Mouse (Mus musculus) skeletal muscle tissue, adult 2 months (tissue): ENCODE measurements around the gene Khsrp.

Source experiments
- DNase-seq: peaks from one replicate; pipeline ENCODE4 v3.0.0-alpha.2; 2012; ENCODE audit warnings: low read depth, low spot score

The Khsrp gene

GRCm38 (mm10) chr17:57031661-57032420 lies 519 bp upstream of the Khsrp start:
- peak; percentile 100 for DNase-seq

GRCm38 (mm10) chr17:57029691-57030090 lies 1.6 kb downstream of the Khsrp start:
- DNase-seq: no peak

DNA sequence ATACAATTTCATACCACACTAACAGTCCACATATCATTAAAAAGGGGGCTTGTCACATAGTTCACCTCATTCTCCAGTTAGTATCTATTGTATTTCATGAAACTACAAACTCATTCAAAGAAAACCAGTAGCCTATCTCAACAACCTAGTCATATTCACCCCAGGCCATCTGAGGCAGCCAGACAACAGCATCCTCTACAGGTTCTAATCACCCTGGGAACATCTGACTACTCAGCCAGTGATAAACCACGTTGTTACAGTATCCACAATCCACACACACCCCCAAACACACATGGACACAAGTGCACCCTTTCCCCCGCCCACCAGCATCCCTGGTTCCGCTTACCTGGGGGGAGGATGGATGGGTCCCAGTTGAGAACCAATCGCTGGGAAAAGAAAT lies 3.9 kb downstream of the Khsrp start:
- no peak for DNase-seq

GRCm38 (mm10) chr17:57020960-57021359 lies 10.4 kb downstream of the Khsrp start:
- no peak for DNase-seq

DNA sequence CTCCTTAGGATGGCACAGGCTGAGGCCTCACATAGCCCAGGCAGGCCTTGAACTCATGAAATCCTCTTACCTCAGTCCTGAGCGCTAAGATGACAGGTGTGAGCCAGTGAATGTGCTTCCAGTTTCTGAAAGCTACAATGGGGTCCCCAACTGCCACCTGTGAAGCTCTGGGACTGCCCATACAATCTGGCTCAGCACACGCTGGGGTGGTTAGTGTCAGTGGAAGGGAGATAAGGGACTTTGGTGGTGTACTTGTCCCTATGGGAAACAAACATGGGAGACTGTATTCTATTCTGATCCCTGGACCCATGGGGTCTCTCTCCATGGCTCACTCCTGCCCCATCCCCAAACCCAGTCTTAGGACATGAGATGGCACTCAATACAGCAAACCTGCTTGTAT lies 11.6 kb downstream of the Khsrp start:
- no peak for DNase-seq

DNA sequence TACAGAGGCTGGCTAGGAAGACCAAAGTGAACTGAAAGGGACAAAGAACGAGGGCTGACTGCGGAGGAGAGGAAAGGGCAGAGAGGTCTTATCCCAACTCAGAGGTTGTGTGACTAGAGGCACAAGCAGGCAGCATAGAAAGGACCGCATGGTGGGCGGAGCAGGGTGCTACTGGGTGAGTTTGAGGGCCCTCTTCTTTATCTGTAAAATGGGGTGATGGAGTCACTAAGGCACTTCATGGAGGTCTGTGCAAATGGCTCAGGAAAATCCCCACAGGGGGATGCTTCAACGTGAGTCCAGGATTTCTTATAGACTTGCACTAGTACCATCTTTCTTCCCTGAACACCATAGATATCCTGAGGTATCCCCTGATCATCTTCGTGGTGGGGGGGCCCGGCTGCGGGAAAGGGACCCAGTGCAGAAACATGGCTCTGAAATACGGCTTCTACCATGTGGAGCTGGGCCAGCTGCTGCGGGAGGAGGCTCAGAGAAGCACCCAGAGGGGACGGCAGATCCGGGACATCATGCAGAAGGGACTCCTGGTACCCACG lies 19.0 kb downstream of the Khsrp start:
- no peak for DNase-seq

DNA sequence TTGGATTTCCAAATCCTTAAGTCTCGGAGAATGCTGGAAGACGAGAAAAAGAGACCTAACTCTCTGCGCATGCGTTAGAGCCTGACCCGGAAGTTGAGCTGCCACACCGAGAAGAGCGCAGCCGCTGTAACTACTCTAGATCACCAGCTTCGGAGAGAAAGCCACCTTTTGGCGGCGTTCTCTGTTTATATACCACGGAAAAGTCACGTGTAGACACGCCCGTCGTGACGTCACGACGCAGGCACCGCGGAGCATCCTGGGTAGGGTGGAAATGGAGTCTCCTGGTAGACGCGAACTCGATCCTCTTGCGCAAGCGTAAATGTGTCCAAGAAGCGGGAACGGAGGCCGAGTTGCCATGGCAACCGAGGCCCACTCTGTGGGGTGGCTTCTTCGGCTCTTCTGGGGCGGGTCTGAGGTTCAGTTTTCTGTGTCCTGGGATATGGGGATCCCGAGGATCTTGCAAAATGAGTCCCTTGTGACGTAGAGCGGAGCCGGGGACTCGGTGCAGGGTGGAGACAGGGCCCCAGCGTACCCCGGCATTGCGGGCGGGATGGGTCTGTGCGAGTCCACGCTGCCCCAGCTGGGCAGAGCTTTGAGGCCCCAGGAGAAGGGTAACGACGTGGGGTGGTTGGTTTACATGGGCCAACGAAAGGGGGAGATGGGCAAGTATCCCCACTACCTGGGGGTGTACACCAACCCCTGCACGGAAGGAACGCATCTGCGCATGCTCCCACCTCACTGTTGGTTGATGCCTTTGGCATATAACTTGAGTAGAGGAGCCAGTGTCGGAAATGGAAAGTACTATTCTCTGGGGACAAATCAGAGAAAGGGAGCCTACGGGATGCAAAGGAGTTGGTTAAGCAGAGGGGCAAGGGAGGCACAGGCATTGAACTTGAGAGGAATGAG lies 19.8 kb downstream of the Khsrp start, which contains the start of the genes Gtf2f1 and Gm17949:
Gene Gtf2f1 (minus strand): TSS at position 53 of the 906 bp plus-strand sequence.
Gene Gm17949 (plus strand): TSS at position 234 of the 906 bp plus-strand sequence.
- peak; percentile 100 for DNase-seq

GRCm38 (mm10) chr17:57010911-57011235 lies 20.4 kb downstream of the Khsrp start:
- no peak for DNase-seq

DNA sequence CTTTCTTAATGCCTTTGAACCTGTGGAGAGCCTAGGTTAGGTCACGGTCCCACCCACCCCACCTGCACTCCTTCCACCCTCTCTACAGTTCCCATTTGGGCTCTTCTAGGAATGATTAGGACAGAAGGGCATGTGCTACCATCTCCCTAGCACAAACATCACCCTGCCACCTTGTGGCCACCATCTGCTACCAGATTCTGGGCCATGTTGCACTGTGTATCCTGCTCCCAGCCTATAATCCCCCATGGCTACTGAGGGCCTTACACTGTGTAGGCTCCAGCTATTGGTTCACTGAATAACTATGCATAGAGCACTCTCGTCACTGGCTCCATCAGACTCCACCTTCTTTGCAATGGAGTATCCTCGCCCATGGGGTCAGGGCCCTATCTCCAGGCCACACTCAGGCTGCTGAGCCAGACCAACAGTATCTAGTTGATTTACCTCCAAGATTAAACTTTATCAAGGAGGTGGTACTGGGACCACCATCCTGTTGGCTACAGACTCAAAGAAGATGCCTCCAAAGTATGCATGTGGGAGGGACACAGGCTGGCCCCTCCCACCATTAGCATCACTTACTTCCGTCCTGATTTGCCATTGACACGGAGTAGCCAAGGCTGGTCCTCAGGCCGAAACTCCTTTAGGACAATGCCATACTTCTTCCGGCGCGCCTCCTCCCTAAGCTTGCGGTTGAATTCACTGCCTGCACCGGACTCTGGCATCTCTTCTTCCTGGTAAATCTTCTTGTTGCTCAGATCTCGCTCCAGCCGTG lies 24.0 kb downstream of the Khsrp start:
- DNase-seq: no peak

GRCm38 (mm10) chr17:57003994-57004393 lies 27.3 kb downstream of the Khsrp start:
- no peak for DNase-seq

DNA sequence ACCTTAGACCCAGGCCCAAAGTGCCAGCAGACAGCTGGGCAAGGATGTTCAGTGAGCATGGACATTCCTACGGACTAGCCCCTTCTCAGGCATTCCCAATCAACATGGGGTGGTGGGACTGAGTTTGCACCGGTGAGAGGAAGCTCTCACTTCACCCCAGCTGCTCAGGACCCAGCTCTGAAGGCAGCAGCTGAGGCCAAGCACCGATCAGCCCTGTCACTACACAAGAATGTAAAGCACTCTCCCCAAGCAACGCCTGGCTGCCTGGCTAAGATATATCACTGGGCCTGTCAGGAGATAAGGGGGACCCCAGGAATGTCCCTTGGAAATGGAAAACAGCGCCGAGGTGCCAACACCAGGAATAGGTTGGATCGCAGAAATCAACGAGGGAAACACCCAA lies 30.1 kb downstream of the Khsrp start:
- DNase-seq: no peak

GRCm38 (mm10) chr17:56999968-57000609 lies 31.2 kb downstream of the Khsrp start, which contains the start of gene Pspn:
Gene Pspn (minus strand): TSS chr17:57000018.
- DNase-seq: no peak

DNA sequence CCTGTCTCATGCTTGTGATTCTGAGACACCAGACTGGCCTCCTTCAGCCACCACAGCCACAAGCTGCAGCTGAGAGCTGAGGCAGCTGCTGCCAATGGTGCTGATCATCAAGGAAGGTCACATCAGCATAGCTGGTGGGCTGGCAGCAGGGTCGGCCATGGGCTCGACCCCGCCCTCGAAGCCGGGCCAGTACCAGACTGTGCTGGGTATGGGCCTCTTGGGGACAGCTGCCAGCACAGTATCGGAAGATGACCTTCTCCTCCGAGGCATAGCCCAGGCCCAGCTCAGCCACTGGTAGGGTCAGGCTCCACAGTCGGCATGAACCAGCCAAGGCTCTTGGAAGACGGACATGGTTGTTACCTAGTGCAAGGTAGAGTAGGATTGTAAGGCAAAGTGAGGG lies 31.9 kb downstream of the Khsrp start:
- DNase-seq: no peak

DNA sequence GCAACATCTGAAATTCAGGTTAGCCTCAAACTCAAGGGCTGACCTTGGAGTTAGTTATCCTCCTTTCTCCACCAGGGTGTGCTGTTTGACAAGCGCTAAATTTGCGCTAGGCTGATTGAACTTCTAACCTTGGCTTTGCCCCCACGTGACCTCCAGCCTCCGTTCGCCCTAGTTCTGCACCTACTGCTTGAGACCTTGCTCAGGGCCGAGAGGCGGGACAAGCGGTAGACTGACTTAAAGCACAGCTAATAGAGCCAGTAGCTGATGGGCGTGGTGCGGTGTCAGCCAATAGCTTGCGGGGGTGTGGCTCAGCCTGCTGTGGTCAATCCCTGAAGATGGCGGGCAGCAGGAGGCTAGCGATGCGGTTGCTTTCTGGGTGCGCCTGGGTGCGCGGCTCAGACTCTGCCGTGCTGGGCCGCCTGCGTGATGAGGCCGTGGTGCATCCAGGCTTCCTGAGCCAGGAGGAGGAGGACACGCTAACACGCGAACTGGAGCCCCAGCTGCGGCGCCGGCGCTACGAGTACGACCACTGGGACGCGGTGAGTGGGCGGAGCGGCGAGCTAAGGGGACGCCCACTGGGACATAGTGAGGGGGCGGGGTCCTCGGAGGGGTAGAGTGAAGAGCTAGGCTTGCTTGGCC lies 34.2 kb downstream of the Khsrp start, which contains the start of gene Alkbh7:
Gene Alkbh7 (plus strand): TSS at position 311 of the 639 bp plus-strand sequence.
- DNase-seq: peak; percentile 98

DNA sequence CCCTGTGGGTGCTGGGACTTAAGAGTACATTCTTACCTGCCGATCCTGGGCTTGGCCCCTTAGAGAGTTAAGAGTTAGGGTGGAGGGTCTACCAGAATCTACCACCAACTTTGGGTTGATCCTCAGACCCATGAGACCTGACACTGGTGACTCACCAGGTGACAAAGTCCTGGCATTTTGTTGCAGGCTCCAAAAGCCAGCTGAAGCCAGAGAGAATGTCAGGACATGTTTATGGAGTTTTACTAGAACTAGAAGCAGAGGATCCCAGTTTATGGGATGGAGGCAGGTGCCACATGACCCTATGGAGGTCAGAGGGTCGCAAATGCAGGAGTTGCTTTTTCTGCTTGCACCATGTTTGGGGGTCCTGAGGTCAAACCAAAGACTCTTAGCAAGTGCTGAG lies 34.8 kb downstream of the Khsrp start:
- DNase-seq: no peak

DNA sequence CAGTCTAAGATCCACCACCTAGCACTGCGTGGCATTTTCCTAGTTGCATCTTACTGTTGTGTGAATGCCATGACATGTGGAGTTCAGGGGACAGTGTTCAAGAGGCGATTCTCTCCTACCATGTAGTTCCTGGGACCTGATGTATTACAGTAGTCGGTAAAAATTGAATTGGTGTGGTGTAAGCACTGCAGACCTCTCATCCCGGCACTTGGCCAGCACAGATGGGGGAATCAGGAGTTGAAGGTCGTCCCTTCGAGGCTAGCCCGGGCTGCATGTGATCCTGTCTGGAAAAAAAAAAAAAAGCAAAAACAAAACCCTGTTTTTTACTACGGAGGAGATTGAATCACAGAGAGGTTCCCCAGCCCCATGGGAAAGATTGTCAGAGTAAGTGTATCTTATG lies 36.3 kb downstream of the Khsrp start:
- DNase-seq: no peak

DNA sequence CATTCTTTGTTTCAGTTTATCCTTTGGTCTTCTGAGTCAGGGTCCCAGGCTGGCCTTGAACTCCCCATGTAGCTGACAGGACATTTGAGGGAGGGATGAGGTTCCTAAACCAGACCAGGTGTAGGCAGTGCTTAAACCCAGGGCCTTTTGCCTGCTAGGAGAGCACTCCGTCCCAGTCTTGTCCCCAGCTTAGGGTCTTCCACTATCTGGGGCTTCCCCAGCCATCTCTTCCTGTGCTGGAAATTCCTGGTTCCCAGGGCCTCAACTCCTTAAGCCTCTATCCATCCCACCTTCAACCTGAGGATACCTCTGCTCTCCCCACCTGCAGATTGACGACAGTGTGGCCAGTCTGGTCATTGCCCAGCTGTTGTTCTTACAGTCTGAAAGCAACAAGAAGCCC lies 40.4 kb downstream of the Khsrp start:
- DNase-seq: no peak

GRCm38 (mm10) chr17:56990115-56990746 lies 41.1 kb downstream of the Khsrp start, which contains the start of gene Clpp:
Gene Clpp (plus strand): TSS chr17:56990305.
- DNase-seq: peak; percentile 90

DNA sequence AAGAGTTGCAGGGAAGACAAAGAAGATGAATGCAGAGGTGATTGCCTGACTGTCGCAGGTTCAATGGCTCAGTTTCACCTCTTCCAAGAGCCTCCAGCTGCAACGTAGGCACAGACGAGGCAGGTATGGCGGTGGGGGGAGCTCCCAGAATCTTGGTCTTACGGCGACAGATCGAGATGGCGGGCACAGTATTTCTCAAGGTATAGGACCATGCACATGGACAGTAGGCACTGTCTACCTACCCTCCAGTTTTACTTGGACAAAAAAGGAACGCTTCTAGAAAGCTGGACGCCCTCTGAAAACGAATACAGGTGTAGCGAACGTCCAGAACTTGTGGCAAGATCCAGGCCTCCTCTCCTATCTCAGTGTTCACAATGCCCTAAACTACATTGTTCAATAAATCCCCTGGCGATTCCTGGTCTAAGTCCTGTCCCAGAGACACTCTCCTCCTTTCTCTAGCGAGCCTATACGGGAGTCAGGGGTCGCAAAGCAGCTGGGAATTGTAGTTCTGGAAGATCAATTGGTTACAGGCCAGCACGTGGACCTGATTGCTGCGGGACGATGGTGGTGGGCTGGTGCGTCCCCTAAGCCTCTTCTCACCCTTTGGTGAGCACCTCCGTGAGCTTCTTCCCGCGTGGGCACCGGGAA lies 41.7 kb downstream of the Khsrp start:
- DNase-seq: peak; percentile 69
